Mouse (Mus musculus) erythroblast, adult 5-6 weeks (primary cell): Measurements from ENCODE around the gene Cdiptos. TPM values are rescaled to one million over a fixed set of nuclear protein-coding genes. Genes with fewer than 3 reads are reported as not detected.

ENCODE experiments used
- ATAC-seq: replicated peaks from 2 replicates; pipeline ENCODE4 v1.8.0; 2016; ENCODE audit warnings: moderate number of reproducible peaks, mild to moderate bottlenecking, moderate TSS enrichment, inconsistent platforms; ENCODE audit not compliant: poor library complexity, low FRiP score, severe bottlenecking
- total RNA-seq, 2 experiments: library from RNA; stranded (forward) in 1 of 2; stranded (reverse) in 1 of 2; fragments of 150-400 nt in 1 of 2; fragments of 200-764, 138-1000 nt in 1 of 2; gene quantifications; 2 replicates each; pipeline versions ENCODE4 v1.2.3 to v1.2.4; 2015 to 2017; ENCODE audit warnings: low replicate concordance in 2 of 2

The Cdiptos gene
- total RNA-seq, 2 experiments from 2014 or later: not detected

GRCm38 (mm10) chr7:126982054-126982453, 6.2 kb upstream of the Cdiptos start:
- ATAC-seq: no peak

GRCm38 (mm10) chr7:126981601-126982000, 5.7 kb upstream of the Cdiptos start:
- no peak for ATAC-seq

- ATAC-seq: no peak
Measured at GRCm38 (mm10) chr7:126978841-126979240, 2.9 kb upstream of the Cdiptos start.

- no peak for ATAC-seq
Measured at GRCm38 (mm10) chr7:126976878-126977459, 1.1 kb upstream of the Cdiptos start.

DNA sequence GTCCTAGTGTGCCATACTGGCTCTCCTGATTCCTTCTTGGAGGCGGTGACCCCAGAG, 177 bp downstream of the Cdiptos start, which contains the start of gene Cdipt:
Gene Cdipt, plus strand, starts transcription at position 22 of the 57 bp plus-strand sequence.
- ATAC-seq: no peak

DNA sequence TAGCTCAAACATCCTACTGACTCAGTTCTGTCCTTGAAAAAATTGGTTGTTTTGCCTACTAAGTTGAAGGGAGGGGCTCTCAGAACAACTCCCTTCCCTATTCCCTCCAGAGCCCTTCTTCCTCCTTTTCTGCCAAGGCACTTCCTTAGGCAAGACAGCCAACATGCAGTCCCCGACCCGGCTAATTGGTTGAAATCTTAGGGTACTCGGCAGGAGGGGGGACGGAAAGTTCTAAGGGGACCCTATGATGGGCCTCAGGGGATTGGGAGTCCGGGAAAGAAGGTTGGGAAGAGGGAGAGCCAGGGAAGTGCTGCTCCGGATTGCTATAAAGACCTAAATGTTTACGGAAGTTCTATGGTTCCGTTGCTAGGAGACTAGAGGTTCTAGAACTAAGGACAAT, 405 bp downstream of the Cdiptos start:
- ATAC-seq: no peak

GRCm38 (mm10) chr7:126967361-126967760, 8.5 kb downstream of the Cdiptos start:
- ATAC-seq: no peak

- no peak for ATAC-seq
Measured at GRCm38 (mm10) chr7:126965568-126965967, 10.3 kb downstream of the Cdiptos start.

DNA sequence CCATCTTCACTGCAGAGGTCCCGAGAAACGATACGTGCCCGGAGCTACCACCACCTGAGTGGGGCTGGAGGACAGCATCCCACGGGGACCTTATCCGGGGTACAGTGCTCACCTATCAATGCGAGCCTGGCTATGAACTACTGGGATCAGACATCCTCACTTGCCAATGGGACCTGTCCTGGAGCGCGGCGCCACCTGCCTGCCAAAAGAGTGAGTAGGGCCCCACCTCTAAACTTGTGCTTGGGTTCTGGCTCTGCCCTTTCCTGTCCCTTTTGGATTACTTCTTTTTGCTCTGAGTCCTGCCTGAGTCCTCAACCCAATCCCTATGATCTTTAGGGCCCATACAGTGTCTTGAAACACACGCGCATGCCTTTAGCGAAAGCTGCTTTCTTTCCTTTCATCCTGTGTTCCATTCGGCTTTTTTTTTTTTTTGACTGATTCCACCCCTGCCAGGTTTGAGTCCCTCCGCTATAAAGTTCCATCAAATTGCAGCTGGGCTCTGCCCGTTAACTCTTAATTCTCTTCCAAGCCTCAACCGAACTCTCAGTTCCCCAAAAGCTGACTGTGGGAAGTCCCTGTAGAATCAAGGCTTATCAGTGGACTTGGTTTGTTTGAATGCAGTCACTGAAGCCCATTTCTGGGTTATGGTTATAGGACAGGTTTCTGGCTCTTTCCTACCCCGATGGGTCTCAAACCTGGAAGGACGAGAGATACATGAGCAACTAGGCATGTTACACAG, 12.2 kb downstream of the Cdiptos start:
- ATAC-seq: no peak

DNA sequence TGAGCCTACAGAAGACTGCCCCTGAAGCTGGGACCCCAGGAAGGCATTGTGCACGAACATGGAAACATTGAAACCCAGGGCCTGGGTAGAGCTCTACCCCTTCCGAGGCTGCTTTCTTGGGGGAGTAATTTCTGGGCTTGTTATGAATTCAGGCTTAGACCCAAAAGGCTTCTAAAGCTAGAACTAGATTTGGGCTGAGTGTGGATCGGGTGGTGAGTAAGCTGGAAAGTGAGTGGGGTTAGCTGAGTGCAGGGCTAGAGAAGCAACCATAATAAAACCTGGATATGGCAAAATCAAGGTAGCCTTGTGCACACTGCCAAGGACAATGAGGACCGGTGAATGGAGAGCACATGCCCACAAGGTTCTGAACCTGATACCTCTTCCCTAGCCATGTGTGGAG, 13.9 kb downstream of the Cdiptos start:
- no peak for ATAC-seq

DNA sequence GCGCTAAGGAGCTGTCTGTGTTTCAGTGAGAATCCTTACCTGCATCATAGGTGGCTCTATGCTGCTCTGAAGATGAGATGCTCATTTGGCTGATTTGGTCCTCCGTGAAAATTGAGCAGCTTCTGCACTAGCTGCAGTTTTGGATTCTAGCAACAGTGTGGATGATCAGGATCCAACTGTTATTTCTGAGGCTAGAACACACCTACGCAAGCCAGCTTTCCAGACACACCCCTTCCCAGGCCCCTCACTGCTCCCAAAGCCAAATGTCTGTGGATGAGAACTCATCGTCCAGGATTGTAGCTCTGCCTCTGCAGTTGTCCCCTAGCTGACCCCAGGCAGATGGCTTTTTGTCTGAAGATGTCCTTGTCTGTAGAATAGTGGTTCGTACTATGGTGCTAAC, 14.8 kb downstream of the Cdiptos start:
- no peak for ATAC-seq

DNA sequence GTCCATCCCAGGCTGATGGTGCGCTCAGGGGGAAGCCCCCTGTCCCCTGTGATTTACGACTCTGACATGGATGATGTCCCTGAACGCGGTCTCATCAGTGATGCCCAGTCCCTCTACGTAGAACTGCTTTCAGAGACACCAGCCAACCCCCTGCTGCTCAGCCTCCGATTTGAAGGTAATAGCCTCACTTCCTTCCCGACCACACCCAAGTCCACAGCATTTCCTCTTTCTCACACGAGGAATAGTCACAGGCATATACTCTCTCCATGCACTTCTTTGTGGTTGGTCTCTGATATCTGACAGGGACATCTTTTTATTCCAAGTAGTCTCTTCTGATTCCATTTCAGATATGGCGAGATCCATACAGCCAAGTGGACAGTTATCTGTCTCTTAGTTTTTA, 16.1 kb downstream of the Cdiptos start:
- ATAC-seq: no peak

GRCm38 (mm10) chr7:126955125-126955524, 20.8 kb downstream of the Cdiptos start:
- ATAC-seq: no peak

DNA sequence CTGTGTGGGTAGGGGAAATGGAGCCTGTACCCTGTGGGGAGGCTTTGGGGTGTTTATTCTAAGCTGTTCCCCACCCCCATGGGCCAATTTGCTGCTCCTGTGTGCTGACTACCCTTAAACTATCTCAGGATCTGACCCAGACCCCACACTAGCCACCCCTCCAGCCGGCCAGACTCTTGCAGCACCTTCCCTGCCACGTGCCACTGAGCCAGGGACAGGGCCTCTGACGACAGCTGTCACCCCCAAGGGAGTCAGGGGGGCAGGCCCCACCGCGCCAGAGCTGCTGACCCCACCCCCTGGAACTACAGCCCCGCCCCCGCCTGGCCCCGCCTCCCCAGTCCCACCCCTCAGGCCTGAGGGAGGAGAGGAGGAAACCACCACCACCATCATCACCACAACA, 23.3 kb downstream of the Cdiptos start:
- ATAC-seq: no peak

GRCm38 (mm10) chr7:126951741-126952140, 24.2 kb downstream of the Cdiptos start:
- no peak for ATAC-seq

DNA sequence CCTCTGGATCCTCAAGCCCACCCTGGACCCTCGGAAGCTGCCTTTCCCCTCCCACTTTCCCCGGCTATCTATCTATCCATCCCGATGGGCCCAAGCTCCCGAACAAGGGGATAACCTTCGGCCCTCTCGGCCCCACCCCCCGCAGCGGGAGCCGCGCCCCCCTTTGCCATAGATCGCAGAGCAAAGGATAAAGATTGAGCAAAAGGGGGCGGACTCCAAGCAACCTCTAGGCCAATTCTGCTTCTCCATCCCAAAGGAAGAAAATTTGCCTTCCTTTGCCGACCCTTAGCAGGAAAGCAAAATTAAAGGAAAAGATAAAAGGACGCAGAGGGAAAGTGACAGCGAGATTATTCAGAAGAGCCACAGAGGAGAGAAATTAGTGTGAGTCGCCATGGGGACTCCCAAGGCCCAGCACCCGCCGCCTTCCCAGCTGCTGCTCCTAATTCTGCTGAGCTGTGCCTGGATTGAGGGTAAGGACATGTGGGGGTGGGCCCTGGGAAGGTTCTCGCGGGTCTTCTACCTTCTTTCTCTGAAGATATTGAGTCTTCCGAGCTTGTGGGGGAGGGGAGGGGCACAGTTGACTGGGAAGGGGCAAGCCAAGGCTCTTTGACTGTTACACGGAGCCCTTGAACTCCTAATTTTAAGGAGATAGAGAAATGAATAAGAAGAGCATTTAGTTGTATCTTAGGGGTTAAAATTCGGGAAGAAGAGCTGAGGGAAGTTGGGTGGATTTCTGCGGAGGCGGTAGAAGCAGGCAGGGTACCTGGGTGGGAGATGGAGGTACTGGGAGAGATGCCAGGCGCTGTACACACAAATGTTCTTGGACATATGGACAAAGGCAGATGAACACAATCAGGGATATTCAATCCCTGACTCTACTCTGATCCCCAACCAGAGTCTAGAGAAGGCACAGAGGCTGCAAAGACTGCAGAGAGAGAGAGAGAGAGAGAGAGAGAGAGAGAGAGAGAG, 25.0 kb downstream of the Cdiptos start:
- ATAC-seq: no peak

- peak; percentile 73 for ATAC-seq
Measured at GRCm38 (mm10) chr7:126949793-126950646, 25.9 kb downstream of the Cdiptos start, which contains the start of gene Sez6l2. Gene Sez6l2, plus strand, starts transcription at chr7:126950563.

GRCm38 (mm10) chr7:126949403-126949792, 26.5 kb downstream of the Cdiptos start, which contains the start of gene Asphd1:
Gene Asphd1, minus strand, starts transcription at chr7:126949582.
- no peak for ATAC-seq

DNA sequence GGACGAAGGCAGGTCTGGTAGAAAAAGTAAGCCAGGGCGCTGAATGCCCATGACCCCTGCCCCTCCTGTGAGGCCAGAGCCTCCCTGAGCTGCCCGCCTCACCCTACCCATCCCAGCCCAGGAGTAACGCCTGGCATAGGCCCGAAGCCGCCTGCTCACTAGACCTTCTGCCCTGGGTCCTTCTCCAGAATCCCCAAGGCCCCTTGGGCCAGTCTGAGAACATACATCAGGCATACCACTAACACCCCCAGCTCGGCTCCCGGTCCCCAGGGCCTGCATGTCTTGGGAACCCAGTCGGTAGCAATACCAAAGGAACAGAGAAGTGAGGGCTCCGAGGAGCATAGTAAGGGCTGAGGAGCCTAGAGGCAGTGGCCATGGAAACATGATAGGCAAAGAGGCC, 27.3 kb downstream of the Cdiptos start:
- no peak for ATAC-seq

- peak; percentile 41; the same call in 1 of the 2 replicates for ATAC-seq
Measured at GRCm38 (mm10) chr7:126946530-126946929, 29.4 kb downstream of the Cdiptos start.
